Mouse (Mus musculus): Measurements from ENCODE around the gene Sirt4.

Sirt4 gene

GRCm38 (mm10) chr5:115491771-115492322 lies 7.3 kb upstream of the Sirt4 start:
- DNase-seq (ENCODE audit: low read depth, low spot score) = no peak

- no peak for DNase-seq (ENCODE audit: low read depth, low spot score)
These were observed 6.6 kb upstream of the Sirt4 start for GRCm38 (mm10) chr5:115491076-115491475.

GRCm38 (mm10) chr5:115490638-115491000 lies 6.1 kb upstream of the Sirt4 start:
- no peak for DNase-seq (ENCODE audit: low read depth, low spot score)

GRCm38 (mm10) chr5:115489699-115490637 lies 5.4 kb upstream of the Sirt4 start:
- peak; percentile 97 for DNase-seq (ENCODE audit: low read depth, low spot score)

GRCm38 (mm10) chr5:115488841-115489698 lies 4.5 kb upstream of the Sirt4 start:
- DNase-seq (ENCODE audit: low read depth, low spot score) = peak; percentile 85

GRCm38 (mm10) chr5:115487942-115488580 lies 3.5 kb upstream of the Sirt4 start:
- DNase-seq (ENCODE audit: low read depth, low spot score) = no peak

GRCm38 (mm10) chr5:115487353-115487752 lies 2.8 kb upstream of the Sirt4 start:
- DNase-seq (ENCODE audit: low read depth, low spot score) = no peak

- no peak for DNase-seq (ENCODE audit: low read depth, low spot score)
These were observed 2.2 kb upstream of the Sirt4 start for GRCm38 (mm10) chr5:115486726-115487125.

- DNase-seq (ENCODE audit: low read depth, low spot score) = no peak
These were observed 1.1 kb upstream of the Sirt4 start for GRCm38 (mm10) chr5:115485489-115486205.

- DNase-seq (ENCODE audit: low read depth, low spot score) = no peak
These were observed 471 bp upstream of the Sirt4 start for GRCm38 (mm10) chr5:115484996-115485395.

- DNase-seq (ENCODE audit: low read depth, low spot score) = no peak
These were observed 1.1 kb downstream of the Sirt4 start for GRCm38 (mm10) chr5:115483385-115483784.

- DNase-seq (ENCODE audit: low read depth, low spot score) = no peak
These were observed 1.9 kb downstream of the Sirt4 start for GRCm38 (mm10) chr5:115482390-115483265.

GRCm38 (mm10) chr5:115480101-115480500 lies 4.4 kb downstream of the Sirt4 start:
- no peak for DNase-seq (ENCODE audit: low read depth, low spot score)

GRCm38 (mm10) chr5:115479561-115479960 lies 5.0 kb downstream of the Sirt4 start:
- no peak for DNase-seq (ENCODE audit: low read depth, low spot score)

- DNase-seq (ENCODE audit: low read depth, low spot score) = no peak
These were observed 8.3 kb downstream of the Sirt4 start for GRCm38 (mm10) chr5:115476107-115476727.

GRCm38 (mm10) chr5:115475337-115476106 lies 9.0 kb downstream of the Sirt4 start:
- peak; percentile 94 for DNase-seq (ENCODE audit: low read depth, low spot score)

- no peak for DNase-seq (ENCODE audit: low read depth, low spot score)
These were observed 10.2 kb downstream of the Sirt4 start for GRCm38 (mm10) chr5:115474174-115474828.

- DNase-seq (ENCODE audit: low read depth, low spot score) = no peak
These were observed 11.3 kb downstream of the Sirt4 start for GRCm38 (mm10) chr5:115473191-115473590.
